Mouse (Mus musculus) thymus, postnatal 10 days (tissue): ENCODE measurements around the gene Baiap2.

Experiments used
- DNase-seq, 2 experiments: peaks; one replicate each; pipeline ENCODE4 v3.0.0; 2021; ENCODE audit warnings: low spot score in 2 of 2

The Baiap2 gene

DNA sequence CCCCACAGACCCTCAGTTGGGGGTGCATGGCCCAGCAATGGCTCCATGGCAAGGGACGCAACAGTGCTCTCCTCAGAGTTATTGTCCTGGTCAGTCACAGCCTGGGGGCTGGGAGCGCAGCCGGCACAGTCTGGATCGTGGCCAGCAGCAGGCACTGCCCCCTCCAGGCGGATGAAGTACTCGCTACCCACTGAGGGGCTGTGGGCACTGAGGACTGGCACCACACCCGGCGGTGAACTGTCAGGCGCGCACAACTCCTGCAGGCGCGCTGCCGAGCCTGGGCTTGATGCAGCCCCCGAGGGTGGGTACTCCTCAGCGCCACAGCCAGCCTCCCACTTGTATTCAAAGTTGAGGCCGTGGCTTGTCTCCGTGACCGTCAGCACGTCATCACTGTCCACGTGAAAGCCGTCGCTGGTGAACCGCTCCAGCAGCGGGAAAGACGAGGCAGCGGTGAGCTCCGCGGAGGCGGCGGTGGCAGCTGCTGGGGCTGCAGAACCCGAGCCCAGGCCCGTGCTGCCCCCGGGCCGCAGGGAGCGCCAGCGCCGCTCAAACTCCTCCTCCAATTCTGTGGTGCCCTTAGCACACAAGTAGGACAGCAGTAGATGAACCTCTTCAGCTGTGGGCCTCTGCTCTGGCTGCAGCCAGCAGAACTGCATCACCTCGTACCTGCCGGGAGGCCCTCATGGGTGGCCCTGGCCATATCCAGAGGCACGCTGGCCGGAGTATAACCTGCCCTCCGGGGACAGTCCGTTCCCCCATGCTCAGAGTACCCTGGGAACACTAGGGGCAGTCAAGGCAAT lies 69.4 kb downstream of the Baiap2 start:
- DNase-seq: no peak

DNA sequence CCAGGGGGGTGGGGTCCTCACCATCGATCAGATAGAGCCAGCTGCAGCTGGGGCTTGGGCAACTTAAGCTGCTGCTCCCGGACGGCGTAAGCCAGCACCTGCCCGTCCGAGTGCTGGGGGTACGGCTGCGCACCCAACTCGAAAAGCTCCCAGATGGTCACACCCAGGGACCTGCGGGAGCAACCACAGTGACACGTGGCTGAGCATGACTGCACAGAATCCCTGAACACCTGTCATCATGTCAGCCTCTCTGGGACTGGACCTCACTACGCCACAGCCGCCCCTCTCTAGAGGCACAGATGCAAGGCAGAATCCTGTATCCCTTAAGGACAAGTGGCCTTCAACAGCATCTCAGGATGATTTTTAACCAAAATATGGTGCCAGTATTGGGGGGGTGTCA lies 70.1 kb downstream of the Baiap2 start:
- no peak for DNase-seq

DNA sequence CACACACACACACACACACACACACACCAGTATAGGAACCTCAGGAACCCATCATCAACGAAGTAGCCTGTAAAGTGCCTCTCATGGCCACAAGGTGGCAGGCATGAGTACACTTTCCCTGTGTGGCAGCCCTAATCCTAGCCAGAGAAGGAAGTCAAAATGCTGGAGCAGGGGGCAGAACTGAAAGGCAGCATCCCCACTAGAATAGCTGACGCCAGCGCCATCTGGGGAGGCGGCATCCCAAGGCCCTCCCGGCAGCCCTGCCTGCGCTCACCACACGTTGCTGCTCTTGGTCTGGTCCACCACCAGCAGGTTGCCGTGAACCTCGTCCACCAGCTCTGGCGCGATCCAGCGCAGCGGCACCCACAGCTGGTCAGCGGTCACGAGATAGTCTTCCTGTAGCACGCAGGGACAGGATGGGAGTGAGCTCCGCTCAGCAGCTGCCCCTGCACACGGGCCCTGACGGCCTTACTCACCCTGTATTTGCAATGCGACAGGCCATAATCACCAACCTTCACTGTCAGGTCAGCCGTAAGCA lies 70.7 kb downstream of the Baiap2 start:
- peak; percentile 26 to 67 for DNase-seq

DNA sequence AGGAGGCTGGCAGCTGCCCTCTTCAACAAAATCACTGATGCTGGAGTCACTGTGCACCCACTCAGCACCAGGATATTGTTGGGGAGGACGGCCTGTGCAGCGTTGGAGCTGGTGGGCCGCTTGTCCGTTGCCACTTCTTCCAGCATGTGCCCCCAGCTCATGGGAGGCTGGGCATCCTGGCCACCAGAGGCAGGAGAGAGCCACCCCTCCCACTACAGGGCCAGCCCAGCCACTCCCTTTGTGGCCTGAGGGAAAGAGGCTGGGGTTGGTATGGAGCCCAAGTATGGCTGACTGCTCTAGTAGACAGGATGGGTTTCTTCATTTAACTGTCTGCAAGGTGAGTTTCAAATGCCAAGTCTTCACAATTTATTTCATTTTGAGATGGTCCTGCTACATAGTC lies 72.2 kb downstream of the Baiap2 start:
- no peak for DNase-seq

DNA sequence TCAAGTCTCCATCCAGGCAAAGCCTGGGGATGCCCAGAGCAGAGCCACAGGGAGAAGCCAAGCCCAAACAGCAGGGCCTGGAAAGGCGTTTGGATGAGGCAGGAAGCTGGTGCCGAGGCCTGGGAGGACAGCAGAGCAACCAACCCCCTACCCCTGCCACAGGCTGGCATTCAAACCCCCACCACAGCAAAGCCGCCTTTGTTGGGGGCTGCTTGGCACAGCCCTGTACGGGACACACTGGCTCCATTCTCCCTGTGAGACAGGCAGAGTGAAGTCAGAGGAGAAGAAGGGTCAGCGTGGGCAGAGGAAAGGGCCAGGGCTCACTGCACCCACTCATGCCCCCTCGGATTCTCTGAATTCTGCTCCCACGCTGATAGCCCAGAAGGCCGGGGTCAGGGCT lies 74.4 kb downstream of the Baiap2 start:
- DNase-seq: no peak

DNA sequence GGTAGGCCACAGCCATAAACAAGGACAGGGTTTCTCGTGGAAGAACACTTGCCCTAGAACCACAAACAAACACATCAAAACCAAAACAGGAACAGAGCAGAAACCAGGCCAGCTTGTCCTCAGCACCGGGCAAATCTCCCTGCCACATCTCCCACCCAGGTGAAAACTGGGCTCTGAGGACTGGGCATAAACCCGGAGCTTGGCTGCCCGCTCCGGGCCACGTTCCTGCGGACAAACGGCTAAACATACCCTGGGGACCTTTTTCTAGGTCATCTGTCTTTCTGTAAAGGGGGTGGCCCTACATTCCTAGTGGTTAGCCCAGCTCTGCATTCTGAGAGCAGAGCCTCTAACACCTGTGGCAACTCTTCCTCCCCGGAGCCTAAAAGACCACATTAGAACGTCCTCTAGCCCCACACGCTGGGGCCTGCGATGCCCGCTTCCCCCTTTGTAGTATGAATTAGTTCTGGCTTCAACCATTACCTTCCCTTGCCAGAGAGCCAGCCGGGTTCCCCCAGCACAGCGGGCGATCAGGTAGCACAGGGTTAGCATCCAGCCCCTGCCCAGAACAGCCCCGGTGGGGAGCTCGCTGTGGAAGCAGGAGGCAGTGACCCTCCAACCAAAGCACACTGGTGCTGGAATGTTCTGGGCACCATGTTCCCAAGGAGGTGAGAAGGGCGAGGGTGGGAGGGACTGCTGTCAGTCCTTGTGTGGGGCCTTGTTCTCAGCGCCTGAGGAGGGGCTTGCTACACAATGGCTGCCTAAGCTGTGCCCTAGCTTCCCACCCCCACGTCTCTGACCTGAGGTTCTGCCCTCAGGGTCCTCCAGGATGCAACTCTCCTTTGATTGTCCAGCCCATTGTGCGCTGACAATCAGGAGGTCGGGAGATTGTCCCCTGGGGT lies 77.2 kb downstream of the Baiap2 start:
- no peak for DNase-seq

DNA sequence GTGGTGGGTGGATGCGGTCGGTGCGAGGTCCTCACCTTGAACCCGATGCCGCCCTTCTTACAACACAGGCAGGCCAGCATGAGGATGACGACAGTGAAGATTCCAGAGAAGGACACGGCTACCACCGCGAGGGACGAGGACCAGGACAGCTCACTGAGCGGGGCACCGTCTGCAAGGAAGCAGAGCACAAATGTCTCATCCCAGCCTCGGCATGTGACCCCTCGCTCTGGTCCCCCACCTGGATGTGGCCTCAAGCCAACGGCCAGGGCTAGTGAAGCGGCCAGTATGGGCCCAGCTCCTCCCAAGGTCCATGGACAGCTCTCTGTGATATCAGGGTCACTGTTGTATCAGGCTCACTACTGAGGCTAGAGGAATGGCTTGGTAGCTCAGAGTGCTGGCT lies 78.8 kb downstream of the Baiap2 start:
- no peak for DNase-seq

DNA sequence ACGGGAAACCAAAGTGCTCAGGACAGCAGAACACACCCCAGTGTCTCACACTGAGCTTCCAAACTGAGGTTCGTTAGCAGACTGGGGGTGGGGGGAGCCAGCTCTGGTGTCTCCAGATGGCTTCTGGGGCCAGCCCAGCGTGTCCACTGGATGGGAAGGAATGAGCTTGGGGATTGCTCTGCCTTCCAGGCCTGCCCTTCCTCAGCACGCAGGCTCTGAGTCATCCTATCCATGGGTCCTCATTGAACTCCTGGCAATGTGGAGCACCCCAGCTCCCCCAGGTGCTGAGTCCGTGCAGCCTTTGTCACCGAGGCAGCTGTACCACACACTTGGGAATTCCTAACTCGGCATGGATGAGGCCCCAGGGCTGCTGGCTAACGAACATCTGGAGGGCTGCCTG lies 79.7 kb downstream of the Baiap2 start:
- no peak for DNase-seq

DNA sequence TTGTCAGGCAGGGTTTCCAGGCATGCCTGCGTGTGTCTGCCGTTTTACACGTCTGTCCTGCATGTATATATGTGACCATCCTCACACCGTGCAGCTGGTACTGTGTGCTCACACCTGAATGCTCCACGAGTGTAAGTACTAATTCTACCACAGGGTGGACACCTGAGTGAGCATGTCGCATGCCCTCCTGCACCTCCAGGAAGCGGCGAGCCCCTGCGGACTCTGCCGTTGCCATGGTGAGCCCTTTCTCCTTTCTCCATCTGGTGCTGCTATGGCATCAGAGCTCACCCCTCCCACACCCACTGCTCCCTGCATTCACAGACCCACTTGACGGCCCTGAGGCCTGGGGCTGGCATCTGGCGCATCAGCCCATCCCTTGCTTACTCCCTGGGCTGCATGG lies 80.3 kb downstream of the Baiap2 start:
- DNase-seq: no peak

DNA sequence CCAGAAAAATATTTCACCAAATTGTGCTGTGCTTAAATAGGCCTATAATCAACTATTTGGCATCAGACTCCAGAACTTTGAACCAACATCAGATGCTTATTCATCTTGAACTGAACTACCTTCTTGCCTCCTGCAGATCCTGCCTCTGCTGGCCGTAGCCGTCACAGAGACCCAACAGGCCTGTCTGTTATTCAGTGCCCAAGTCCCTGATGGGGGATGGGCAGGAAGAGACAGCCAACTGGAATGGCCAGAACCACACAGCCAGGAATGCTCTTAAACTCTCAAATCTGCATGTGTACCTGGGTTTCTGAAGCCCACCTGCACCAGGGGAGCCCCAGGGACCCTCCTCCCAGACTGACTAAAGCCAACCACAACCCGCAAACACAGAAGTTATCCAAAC lies 84.4 kb downstream of the Baiap2 start:
- no peak for DNase-seq

DNA sequence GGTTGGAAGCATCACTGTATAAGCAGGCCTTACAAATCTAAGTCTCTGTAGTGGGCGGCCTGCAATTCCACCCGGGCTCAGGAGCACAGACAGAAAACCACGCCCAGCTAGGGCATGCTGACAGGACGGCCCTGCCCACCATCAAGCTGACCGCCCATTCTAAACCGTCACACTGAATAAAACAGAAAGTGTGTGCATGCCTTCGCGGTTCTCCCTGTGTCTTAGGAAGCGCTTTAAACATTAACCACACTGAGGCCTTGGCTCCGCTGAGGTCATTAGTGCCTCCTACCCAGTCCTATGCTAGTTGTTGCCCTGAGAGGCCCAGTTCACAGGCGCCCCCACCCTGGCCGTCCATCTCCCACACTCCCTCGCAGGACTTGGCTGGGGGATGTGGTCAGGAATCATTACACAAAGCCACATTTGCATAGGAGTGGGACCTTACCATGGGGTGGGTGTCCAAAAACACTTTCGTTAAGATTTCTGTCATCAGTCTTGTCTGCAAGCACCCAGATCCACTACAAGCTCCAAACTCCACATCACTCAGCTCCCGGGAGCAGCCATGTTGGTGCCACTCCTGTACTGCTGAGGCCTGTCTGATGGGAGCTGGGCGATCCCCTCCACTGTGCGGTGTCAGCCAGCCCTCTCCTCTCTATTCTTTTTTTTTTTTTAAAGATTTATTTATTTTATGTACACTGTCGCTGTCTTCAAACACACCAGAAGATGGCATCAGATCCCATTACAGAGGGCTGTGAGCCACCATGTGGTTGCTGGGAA lies 85.9 kb downstream of the Baiap2 start:
- no peak for DNase-seq

DNA sequence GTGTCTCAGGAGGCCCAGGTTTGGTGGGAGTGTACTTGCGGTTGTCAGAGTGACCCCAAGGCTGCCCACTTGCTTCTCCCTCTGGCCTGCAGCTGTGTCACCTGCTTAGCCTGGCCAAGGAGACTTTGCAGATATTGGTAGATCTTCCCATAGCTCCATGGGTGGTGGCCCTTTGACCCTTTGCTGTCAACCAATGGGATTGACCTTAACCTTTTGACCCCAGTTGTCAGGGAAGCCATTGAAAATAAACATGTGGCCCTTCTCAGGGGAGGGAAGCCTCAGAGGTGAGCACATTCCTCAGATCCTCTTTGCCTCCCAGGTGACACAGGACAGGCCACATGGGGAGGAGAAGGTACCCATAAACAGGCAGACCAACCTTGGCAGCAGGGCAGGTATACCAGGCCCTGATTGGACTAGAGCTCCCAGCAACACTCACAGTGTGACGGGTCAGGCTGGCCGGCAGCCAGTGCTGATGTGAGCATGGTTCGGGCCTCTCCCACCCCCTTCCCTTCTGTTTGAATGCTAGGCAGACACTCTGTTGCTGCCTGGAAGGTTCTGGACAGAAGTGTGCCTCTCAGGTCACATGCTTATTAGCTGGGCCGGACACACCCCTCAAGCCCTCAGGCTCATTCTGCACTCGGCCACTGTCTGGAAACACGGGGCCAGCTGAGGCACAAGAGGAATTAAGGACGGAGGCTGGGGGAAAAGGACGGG lies 87.0 kb downstream of the Baiap2 start:
- no peak for DNase-seq

DNA sequence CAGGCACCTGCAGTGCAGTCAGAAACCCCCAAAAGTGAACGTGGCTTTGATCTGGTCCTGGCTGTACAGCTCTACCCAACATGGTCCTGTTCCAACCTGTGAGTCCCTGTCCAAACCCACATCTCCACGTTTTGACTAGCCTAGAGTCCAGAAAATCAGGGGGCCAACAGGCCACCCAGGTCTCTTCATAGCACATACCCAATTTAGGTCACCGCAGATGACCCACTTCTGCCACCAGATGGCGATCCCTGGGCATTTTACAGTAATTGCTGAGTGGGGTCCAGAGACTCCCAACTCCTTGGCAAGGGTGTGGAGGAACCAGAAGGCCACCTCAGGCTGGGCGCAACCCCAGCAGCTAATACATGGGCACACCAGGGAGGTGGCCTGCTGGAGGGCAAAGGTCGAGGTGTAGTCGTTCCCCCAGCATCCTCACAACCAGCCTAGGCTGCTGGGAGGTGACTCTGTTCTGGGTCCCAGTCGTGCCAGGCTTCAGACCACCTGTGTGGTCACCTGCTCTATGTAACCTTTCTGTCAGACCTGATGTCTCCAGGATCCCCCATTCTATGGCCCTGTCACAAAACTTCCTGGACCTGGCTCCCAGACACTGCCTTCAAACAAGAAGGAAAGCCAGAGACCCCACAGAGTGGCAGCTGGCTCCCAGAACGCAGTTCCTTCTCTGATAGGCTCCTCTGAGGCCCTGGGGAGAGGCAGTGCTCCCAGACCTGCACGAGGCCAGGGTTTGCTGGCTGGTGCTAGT lies 87.8 kb downstream of the Baiap2 start:
- DNase-seq: peak in 1 of 2 experiments; percentile 41

DNA sequence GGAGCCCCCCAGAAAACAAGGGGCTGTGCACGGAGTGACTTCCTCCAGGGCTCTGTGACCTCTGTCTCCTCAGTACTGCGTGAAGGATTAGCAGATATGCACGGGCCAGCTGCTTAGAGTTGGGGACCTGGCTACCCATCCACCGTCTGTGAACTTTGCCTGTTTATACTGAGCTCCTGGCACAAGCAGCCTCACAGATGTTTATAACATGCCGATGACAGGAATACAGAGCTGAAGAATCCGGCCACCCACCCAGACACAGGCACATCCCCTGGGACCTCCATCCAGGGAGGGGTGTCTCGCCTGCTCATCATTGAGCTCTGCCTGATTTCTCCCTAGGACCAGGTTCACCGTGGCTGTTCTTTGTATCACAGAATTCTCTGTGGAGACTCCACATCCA lies 89.5 kb downstream of the Baiap2 start:
- no peak for DNase-seq

DNA sequence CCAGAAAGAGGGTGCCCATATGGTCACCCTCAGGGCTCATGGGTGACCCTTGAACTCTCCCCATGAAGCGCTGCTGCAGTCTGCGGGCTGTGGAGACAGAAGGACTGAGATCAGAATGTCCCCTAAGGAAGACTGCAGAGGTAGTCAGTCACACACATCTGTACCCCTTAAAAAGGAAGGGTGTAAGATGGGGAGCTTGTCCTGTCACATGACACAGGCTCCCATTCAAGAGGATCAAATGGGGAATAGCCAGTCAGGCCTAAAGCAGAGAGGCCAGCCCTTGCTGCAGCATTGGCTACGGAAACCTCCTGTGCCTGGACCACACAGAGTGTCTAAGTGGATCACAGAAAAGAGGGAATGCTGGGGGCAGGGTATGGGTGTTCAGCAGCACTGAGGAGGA lies 90.9 kb downstream of the Baiap2 start:
- no peak for DNase-seq

DNA sequence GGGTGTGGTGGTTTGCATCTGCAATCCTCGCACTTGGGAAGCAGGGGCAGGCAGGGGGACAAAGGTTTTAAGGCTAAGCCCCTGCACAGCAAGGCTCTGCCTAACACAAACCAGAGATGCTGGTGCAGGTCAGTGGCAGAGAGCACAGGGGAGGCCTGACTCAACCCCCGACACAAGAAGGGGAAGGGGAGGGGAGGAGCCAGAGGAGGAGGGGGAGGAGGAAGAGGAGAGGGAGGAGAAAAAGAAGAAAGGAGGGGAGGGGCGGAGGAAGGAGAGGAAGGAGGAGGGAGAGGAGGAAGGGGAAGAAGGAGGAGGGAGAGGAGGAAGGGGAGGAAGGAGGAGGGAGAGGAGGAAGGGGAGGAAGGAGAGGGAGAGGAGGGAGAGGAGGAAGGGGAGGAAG lies 91.7 kb downstream of the Baiap2 start:
- no peak for DNase-seq

DNA sequence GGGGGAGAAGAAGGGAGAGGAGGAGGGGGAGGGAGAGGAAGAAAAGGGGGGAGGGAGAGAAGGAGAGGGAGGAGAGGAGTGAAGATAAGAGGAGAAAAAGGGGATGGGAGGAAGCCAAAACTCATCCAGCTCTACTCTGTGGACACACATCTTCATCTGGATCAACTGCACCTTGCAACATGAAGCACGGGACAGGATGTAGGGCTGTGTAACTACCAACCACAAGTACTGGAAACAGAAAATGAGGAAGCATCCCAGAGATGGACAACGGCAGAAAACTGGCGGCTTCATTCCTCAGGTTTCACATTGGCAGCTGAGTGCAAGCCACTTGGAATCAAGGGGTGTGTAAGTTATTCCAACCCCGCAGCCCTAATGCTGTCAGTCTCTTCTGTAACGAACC lies 92.2 kb downstream of the Baiap2 start:
- no peak for DNase-seq

DNA sequence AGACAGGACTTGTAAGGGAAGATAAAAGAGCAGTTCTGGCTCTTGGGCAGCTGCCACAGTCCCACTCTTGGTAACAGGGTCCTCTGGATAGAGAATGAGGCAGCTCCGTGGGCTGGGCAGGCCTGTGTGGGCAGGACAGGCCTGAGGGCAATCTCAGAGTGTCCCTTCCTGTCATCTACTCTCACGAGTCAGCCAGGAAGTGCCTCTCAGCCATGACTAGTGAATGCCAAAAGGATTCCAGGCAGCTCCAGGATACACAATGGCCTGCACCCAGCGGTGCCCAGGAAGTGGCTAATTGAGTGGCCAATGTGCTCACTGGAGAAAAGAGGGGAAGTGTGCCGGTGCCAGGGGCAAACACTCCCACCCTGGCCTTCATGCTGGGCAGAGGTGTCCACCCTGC lies 97.0 kb downstream of the Baiap2 start:
- no peak for DNase-seq

DNA sequence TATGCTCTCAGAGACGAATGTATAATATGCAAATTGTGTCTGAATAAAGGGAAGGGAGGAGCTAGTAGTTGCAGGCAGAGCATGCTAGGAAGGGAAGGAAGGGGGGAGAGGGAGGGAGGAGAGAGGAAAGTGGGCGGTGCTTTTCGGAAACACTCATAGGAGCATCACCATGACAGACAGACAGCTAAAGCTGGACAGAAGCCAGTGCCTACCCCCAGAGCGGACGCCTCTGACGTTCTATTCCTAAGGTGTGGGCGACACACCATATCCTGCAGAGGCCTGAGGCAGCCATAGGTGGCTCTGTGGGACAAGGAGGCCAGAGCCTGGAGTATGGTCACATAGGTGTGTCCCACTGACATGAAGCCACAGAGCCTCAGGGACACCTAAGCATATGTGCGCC lies 97.9 kb downstream of the Baiap2 start:
- DNase-seq: no peak
